Mouse (Mus musculus) G1E (cell line): ENCODE results near the gene Atg101.

Source experiments
- CTCF ChIP-seq: IDR thresholded peaks from 2 replicates; pipeline ENCODE4 v1.5.1; 2012; ENCODE audit warnings: low read depth, low read length, inconsistent platforms, mixed read lengths
- GATA1 ChIP-seq: IDR thresholded peaks from 2 replicates; pipeline ENCODE4 v1.6.1; 2012; ENCODE audit warnings: borderline replicate concordance, low read length, inconsistent platforms, mixed read lengths
- POLR2AphosphoS5 ChIP-seq: IDR thresholded peaks from 2 replicates; pipeline ENCODE4 v1.6.1; 2012; ENCODE audit warnings: low read depth, low read length, inconsistent platforms; ENCODE audit not compliant: insufficient replicate concordance

GRCm38 (mm10) chr15:101299480-101299960 lies 15.4 kb downstream of the Atg101 start:
- TF ChIP-seq CTCF, result no peak
- no peak for TF ChIP-seq GATA1
- TF ChIP-seq POLR2AphosphoS5, result no peak
